Mouse (Mus musculus): Measurements from ENCODE around the gene Chst8. TPM values are rescaled to one million over a fixed set of nuclear protein-coding genes. Genes with fewer than 3 reads are reported as not detected.

The Chst8 gene
- polyA plus RNA-seq, 1 experiment from 2014 or later = 10.1 TPM

DNA sequence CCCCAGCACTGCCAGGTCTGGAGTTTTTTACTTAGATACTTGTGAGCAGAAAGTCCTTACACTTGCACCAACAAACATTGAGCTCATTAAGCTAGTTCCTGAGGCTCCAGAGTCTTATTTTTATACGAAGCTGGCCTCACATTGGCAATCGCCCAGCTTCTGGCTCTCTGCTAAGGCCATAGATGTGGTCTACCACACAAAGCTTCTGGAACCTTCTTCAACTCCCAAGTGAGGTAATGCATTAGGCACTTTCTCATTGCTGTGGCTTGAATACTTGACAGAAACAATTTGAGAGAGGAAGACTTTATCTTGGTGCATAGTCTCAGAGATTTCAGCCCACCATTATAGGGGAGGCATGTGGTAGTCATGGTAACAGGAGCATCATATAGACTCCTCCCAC, 132.6 kb downstream of the Chst8 start:
- Histone ChIP-seq H3K27ac (ENCODE audit: low read depth, low read length) (no peak overlapping the region), H3K4me3 (ENCODE audit: low read depth, low read length) (no peak overlapping the region), H3K4me2 (no peak overlapping the region), H3K4me1 (ENCODE audit: control insufficient read depth, insufficient read depth, low read length) (peaks cover 6% of the 10 kb centered on the region), H3K9me3 (ENCODE audit: control insufficient read depth, low read length) (no peaks in the 10 kb centered on the region), H3K9ac (ENCODE audit: low read length) (no peak overlapping the region), H3K27me3 (ENCODE audit: control insufficient read depth, insufficient read depth, low read length) (peaks cover 12% of the 10 kb centered on the region), H3K36me3 (ENCODE audit: control insufficient read depth, insufficient read depth, low read length) (no peaks in the 10 kb centered on the region)
- DNase-seq (ENCODE audit: low spot score, missing footprints) (no peak), ATAC-seq (ENCODE audit: low FRiP score) (no peak)
- WGBS = 87% methylated on average over 2 of the region's 2 CpGs

- WGBS = 6% methylated on average over 33 of the region's 33 CpGs
Observed at GRCm38 (mm10) chr7:34675831-34676514, 136.5 kb downstream of the Chst8 start.

GRCm38 (mm10) chr7:34675120-34675790, 137.3 kb downstream of the Chst8 start:
- 10% methylated on average over 42 of the region's 42 CpGs for WGBS
- no peak overlapping the region for H3K27ac ChIP-seq (ENCODE audit: low read depth, low read length)
- ATAC-seq (ENCODE audit: low FRiP score) = no peak
- H3K4me2 ChIP-seq = peak overlapping the region; percentile 48
- H3K27me3 ChIP-seq (ENCODE audit: control insufficient read depth, insufficient read depth, low read length) = peaks cover 30% of the 10 kb centered on the region
- H3K9me3 ChIP-seq (ENCODE audit: control insufficient read depth, low read length) = no peaks in the 10 kb centered on the region
- no peaks in the 10 kb centered on the region for H3K36me3 ChIP-seq (ENCODE audit: control insufficient read depth, insufficient read depth, low read length)
- H3K4me3 ChIP-seq (ENCODE audit: low read depth, low read length) = no peak overlapping the region
- 0 out of 2 replicates have a peak overlapping the region, but pooled peaks have one; percentile 27 for H3K9ac ChIP-seq (ENCODE audit: low read length)
- DNase-seq (ENCODE audit: low spot score, missing footprints) = peak; percentile 91
- peaks cover 6% of the 10 kb centered on the region for H3K4me1 ChIP-seq (ENCODE audit: control insufficient read depth, insufficient read depth, low read length)

More at GRCm38 (mm10) chr7:34675831-34676514, 136.5 kb downstream of the Chst8 start:
- Histone ChIP-seq H3K9me3 (ENCODE audit: control insufficient read depth, low read length) (no peaks in the 10 kb centered on the region), H3K36me3 (ENCODE audit: control insufficient read depth, insufficient read depth, low read length) (no peaks in the 10 kb centered on the region), H3K4me1 (ENCODE audit: control insufficient read depth, insufficient read depth, low read length) (peaks cover 6% of the 10 kb centered on the region), H3K4me2 (peak overlapping the region; percentile 48), H3K27ac (ENCODE audit: low read depth, low read length) (no peak overlapping the region), H3K9ac (ENCODE audit: low read length) (peak overlapping the region; percentile 27; the same call in 1 of the 2 replicates), H3K27me3 (ENCODE audit: control insufficient read depth, insufficient read depth, low read length) (peaks cover 30% of the 10 kb centered on the region), H3K4me3 (ENCODE audit: low read depth, low read length) (peak overlapping the region; percentile 18)
- peak; percentile 99 for DNase-seq (ENCODE audit: low spot score, missing footprints)
- ATAC-seq (ENCODE audit: low FRiP score) = peak; percentile 43; the same call in 1 of the 2 replicates

DNA sequence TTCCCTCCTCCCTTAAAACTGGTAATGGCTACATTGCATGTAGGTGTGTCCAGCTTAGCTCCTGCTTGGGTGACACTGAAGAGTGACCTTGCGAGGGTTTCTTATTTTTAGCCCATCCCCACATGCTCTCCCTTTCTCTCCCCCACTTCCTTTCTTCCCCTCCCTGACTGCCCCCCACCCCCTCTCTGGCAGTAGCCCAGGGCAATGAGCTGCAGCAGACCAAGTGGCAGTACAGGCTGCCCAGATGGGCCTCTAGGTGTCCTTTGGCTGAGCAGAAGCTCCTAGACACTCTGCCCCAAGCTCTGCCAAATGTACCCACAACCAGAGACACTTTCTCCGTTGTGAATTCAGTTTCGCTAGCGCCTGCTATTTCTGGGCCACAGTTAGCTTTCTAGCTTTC, 139.6 kb downstream of the Chst8 start:
- no peaks in the 10 kb centered on the region for H3K36me3 ChIP-seq (ENCODE audit: control insufficient read depth, insufficient read depth, low read length)
- 78% methylated on average over 4 of the region's 4 CpGs for WGBS
- ATAC-seq (ENCODE audit: low FRiP score) = no peak
- no peak for DNase-seq (ENCODE audit: low spot score, missing footprints)
- H3K27ac ChIP-seq (ENCODE audit: low read depth, low read length) = no peak overlapping the region
- peaks cover 6% of the 10 kb centered on the region for H3K4me1 ChIP-seq (ENCODE audit: control insufficient read depth, insufficient read depth, low read length)
- H3K27me3 ChIP-seq (ENCODE audit: control insufficient read depth, insufficient read depth, low read length) = peaks cover 30% of the 10 kb centered on the region
- H3K9ac ChIP-seq (ENCODE audit: low read length) = no peak overlapping the region
- no peak overlapping the region for H3K4me3 ChIP-seq (ENCODE audit: low read depth, low read length)
- H3K4me2 ChIP-seq = no peak overlapping the region
- no peaks in the 10 kb centered on the region for H3K9me3 ChIP-seq (ENCODE audit: control insufficient read depth, low read length)

DNA sequence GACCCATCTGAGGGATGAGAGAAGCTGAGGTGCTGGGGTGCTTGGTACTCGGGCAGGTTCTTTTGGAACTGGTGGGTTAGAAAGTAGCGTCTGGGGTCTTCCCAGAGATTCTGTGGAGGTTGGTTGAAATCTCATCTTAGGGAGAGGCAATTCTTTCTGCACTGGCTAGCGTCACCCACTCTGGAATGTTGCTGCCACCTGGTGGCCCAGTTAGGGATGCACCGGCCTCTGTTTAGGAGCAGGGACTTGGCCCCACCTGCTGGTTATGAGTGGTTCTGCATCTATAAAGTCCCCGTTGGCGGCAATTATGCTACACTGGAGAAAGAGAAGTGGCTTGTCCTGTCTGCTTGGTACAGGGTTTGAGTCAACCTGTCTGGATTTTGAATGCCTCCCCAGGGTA, 140.6 kb downstream of the Chst8 start:
- Histone ChIP-seq H3K27me3 (ENCODE audit: control insufficient read depth, insufficient read depth, low read length) (peaks cover 30% of the 10 kb centered on the region), H3K9ac (ENCODE audit: low read length) (no peak overlapping the region), H3K36me3 (ENCODE audit: control insufficient read depth, insufficient read depth, low read length) (no peaks in the 10 kb centered on the region), H3K4me1 (ENCODE audit: control insufficient read depth, insufficient read depth, low read length) (peaks cover 6% of the 10 kb centered on the region), H3K27ac (ENCODE audit: low read depth, low read length) (no peak overlapping the region), H3K4me2 (no peak overlapping the region), H3K9me3 (ENCODE audit: control insufficient read depth, low read length) (no peaks in the 10 kb centered on the region), H3K4me3 (ENCODE audit: low read depth, low read length) (no peak overlapping the region)
- WGBS = 4% methylated on average over 6 of the region's 6 CpGs
- DNase-seq (ENCODE audit: low spot score, missing footprints) (peak; percentile 99), ATAC-seq (ENCODE audit: low FRiP score) (peak; percentile 61)

GRCm38 (mm10) chr7:34670778-34671177, 141.7 kb downstream of the Chst8 start:
- no peak overlapping the region for H3K4me2 ChIP-seq
- no peak overlapping the region for H3K27ac ChIP-seq (ENCODE audit: low read depth, low read length)
- no peak for DNase-seq (ENCODE audit: low spot score, missing footprints)
- WGBS = 90% methylated on average over 3 of the region's 3 CpGs
- H3K9ac ChIP-seq (ENCODE audit: low read length) = no peak overlapping the region
- H3K36me3 ChIP-seq (ENCODE audit: control insufficient read depth, insufficient read depth, low read length) = no peaks in the 10 kb centered on the region
- peaks cover 5% of the 10 kb centered on the region for H3K4me1 ChIP-seq (ENCODE audit: control insufficient read depth, insufficient read depth, low read length)
- H3K9me3 ChIP-seq (ENCODE audit: control insufficient read depth, low read length) = no peaks in the 10 kb centered on the region
- peaks cover 26% of the 10 kb centered on the region for H3K27me3 ChIP-seq (ENCODE audit: control insufficient read depth, insufficient read depth, low read length)
- ATAC-seq (ENCODE audit: low FRiP score) = no peak
- H3K4me3 ChIP-seq (ENCODE audit: low read depth, low read length) = no peak overlapping the region

- Histone ChIP-seq H3K27me3 (ENCODE audit: control insufficient read depth, insufficient read depth, low read length) (peaks cover 12% of the 10 kb centered on the region), H3K9me3 (ENCODE audit: control insufficient read depth, low read length) (no peaks in the 10 kb centered on the region), H3K9ac (ENCODE audit: low read length) (no peak overlapping the region), H3K36me3 (ENCODE audit: control insufficient read depth, insufficient read depth, low read length) (no peaks in the 10 kb centered on the region), H3K4me3 (ENCODE audit: low read depth, low read length) (no peak overlapping the region), H3K27ac (ENCODE audit: low read depth, low read length) (no peak overlapping the region), H3K4me2 (no peak overlapping the region), H3K4me1 (ENCODE audit: control insufficient read depth, insufficient read depth, low read length) (no peaks in the 10 kb centered on the region)
- 27% methylated on average over 9 of the region's 9 CpGs for WGBS
- DNase-seq (ENCODE audit: low spot score, missing footprints) = no peak
- ATAC-seq (ENCODE audit: low FRiP score) = no peak
Observed at GRCm38 (mm10) chr7:34669336-34669735, 143.2 kb downstream of the Chst8 start.

DNA sequence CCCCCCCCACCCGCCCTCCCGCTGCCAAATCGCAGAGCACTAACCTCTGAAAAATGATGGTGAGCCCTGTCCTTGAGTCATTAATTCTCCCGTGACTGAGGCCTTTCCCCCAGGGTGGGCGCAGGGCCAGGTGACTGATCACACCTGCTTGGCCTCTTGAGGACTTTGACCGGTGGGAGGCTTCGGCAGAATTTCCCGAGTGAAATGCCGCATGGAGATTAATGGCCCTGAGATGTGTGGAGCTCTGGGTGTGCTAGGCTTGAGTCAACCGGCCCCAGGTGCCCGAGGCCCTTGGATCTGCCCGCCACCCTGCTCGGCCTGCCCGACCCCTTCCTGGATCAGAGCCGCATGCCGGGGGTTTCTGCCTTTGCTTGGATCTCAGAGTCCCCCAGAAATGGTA, 144.6 kb downstream of the Chst8 start:
- no peak for ATAC-seq (ENCODE audit: low FRiP score)
- no peak overlapping the region for H3K27ac ChIP-seq (ENCODE audit: low read depth, low read length)
- no peak overlapping the region for H3K4me2 ChIP-seq
- 87% methylated on average over 16 of the region's 16 CpGs for WGBS
- H3K9me3 ChIP-seq (ENCODE audit: control insufficient read depth, low read length) = no peaks in the 10 kb centered on the region
- no peaks in the 10 kb centered on the region for H3K4me1 ChIP-seq (ENCODE audit: control insufficient read depth, insufficient read depth, low read length)
- no peak for DNase-seq (ENCODE audit: low spot score, missing footprints)
- H3K36me3 ChIP-seq (ENCODE audit: control insufficient read depth, insufficient read depth, low read length) = no peaks in the 10 kb centered on the region
- peaks cover 1% of the 10 kb centered on the region; the same call in 1 of the 2 replicates for H3K27me3 ChIP-seq (ENCODE audit: control insufficient read depth, insufficient read depth, low read length)
- no peak overlapping the region for H3K4me3 ChIP-seq (ENCODE audit: low read depth, low read length)
- no peak overlapping the region for H3K9ac ChIP-seq (ENCODE audit: low read length)

DNA sequence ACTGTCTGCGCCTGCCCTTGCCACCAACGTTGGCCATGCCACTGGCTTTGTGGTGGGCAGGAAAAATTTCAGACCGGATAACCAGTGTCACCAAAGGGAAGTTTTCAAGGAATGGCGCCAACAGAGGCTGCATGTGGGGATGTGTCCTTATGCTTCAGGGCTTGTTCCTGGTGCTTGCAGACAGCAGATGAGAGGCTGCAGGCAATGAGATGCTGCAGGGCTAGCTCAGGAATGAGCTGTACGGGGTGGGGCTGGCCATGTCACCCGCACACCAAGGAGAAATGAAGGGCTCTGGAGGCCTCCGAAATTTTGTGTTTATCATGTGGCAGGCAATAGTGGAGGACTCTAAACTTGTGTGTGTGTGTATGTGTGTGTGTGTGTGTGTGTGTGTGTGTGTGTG, 149.4 kb downstream of the Chst8 start:
- Histone ChIP-seq H3K4me2 (no peak overlapping the region), H3K36me3 (ENCODE audit: control insufficient read depth, insufficient read depth, low read length) (no peaks in the 10 kb centered on the region)
- WGBS = 42% methylated on average over 7 of the region's 7 CpGs

More for the DNA sequence above, 149.4 kb downstream of the Chst8 start:
- no peak overlapping the region for H3K9ac ChIP-seq (ENCODE audit: low read length)
- peaks cover 3% of the 10 kb centered on the region; the same call in 1 of the 2 replicates for H3K4me1 ChIP-seq (ENCODE audit: control insufficient read depth, insufficient read depth, low read length)
- no peaks in the 10 kb centered on the region for H3K9me3 ChIP-seq (ENCODE audit: control insufficient read depth, low read length)
- no peak overlapping the region for H3K4me3 ChIP-seq (ENCODE audit: low read depth, low read length)
- ATAC-seq (ENCODE audit: low FRiP score) = no peak
- H3K27me3 ChIP-seq (ENCODE audit: control insufficient read depth, insufficient read depth, low read length) = no peaks in the 10 kb centered on the region
- H3K27ac ChIP-seq (ENCODE audit: low read depth, low read length) = no peak overlapping the region
- DNase-seq (ENCODE audit: low spot score, missing footprints) = no peak

All from midbrain, embryonic 11.5 days (tissue).